Mouse (Mus musculus) heart, embryonic 13.5 days (tissue): ENCODE measurements around the gene Ccdc187. TPM values are rescaled to one million over a fixed set of nuclear protein-coding genes. Genes with fewer than 3 reads are reported as not detected.

Experiments used
- ATAC-seq: fragments of 200-750 bp; cut with Nextera tagmentation; 2 replicates; pipeline ENCODE4 v1.8.0; 2017; ENCODE audit warnings: moderate TSS enrichment; ENCODE audit not compliant: insufficient number of reproducible peaks, low FRiP score, low TSS enrichment; ENCODE audit errors: extremely low read depth
- H3K27ac ChIP-seq: fragments of 300-500 bp; sonication (generic); replicated peaks from 2 replicates; pipeline ENCODE4 v1.5.1; 2015; ENCODE audit warnings: moderate library complexity, mild to moderate bottlenecking, inconsistent platforms
- H3K27me3 ChIP-seq: fragments of 300-500 bp; sonication (generic); replicated peaks from 2 replicates; pipeline ENCODE4 v1.6.1; 2015; ENCODE audit warnings: mild to moderate bottlenecking, inconsistent platforms
- H3K36me3 ChIP-seq: fragments of 300-500 bp; sonication (generic); 2 replicates; pipeline ENCODE4 v1.6.1; 2015; ENCODE audit warnings: mild to moderate bottlenecking, inconsistent platforms
- H3K4me1 ChIP-seq: fragments of 300-500 bp; sonication (generic); 2 replicates; pipeline ENCODE4 v1.6.1; 2015; ENCODE audit warnings: inconsistent platforms
- H3K4me2 ChIP-seq: fragments of 300-500 bp; sonication (generic); 2 replicates; pipeline ENCODE4 v1.6.1; 2015; ENCODE audit warnings: inconsistent platforms, mild to moderate bottlenecking, moderate library complexity
- H3K4me3 ChIP-seq: fragments of 300-500 bp; sonication (generic); 2 replicates; pipeline ENCODE4 v1.5.1; 2015; ENCODE audit warnings: moderate library complexity, mild to moderate bottlenecking, inconsistent platforms
- H3K9ac ChIP-seq: fragments of 300-500 bp; sonication (generic); 2 replicates; pipeline ENCODE4 v1.6.1; 2015; ENCODE audit warnings: inconsistent platforms, mild to moderate bottlenecking, moderate library complexity
- H3K9me3 ChIP-seq: fragments of 300-500 bp; sonication (generic); 2 replicates; pipeline ENCODE4 v1.6.1; 2016; ENCODE audit warnings: inconsistent platforms
- WGBS: fragments of 180-500 bp; shearing (Covaris S2); methylation state at CpG from one replicate; pipeline ENCODE4 v1.1.7; 2015; ENCODE audit warnings: mixed read lengths; 5-methylcytosine and 5-hydroxymethylcytosine counted together
- polyA plus RNA-seq: library from polyadenylated mRNA; unstranded; fragments of >200 nt; fragmentation: Nextera tagmentation; extraction: Ambion mirVana; gene quantifications from 2 replicates; pipeline ENCODE4 v1.2.1, GENCODE M21; 2015

The Ccdc187 gene
- polyA plus RNA-seq, 1 experiment from 2014 or later, result 0.24 TPM

GRCm38 (mm10) chr2:26325386-26326181 lies 31.2 kb upstream of the Ccdc187 start:
- no peak overlapping the region for H3K4me3 ChIP-seq
- peak; percentile 51; the same call in 1 of the 2 replicates for ATAC-seq
- H3K4me1 ChIP-seq, result peaks cover 61% of the 10 kb centered on the region
- H3K9ac ChIP-seq, result peak overlapping the region; percentile 33; the same call in 1 of the 2 replicates
- no peak overlapping the region for H3K4me2 ChIP-seq
- no peaks in the 10 kb centered on the region for H3K27me3 ChIP-seq
- WGBS, result 55% methylated on average over 15 of the region's 15 CpGs
- peaks cover 73% of the 10 kb centered on the region for H3K36me3 ChIP-seq
- no peaks in the 10 kb centered on the region for H3K9me3 ChIP-seq
- H3K27ac ChIP-seq, result peak overlapping the region; percentile 56

GRCm38 (mm10) chr2:26324917-26325316 lies 30.6 kb upstream of the Ccdc187 start:
- Histone ChIP-seq H3K27ac (peak overlapping the region; percentile 56), H3K9me3 (no peaks in the 10 kb centered on the region), H3K4me1 (peaks cover 61% of the 10 kb centered on the region), H3K36me3 (peaks cover 70% of the 10 kb centered on the region), H3K27me3 (no peaks in the 10 kb centered on the region), H3K4me2 (no peak overlapping the region), H3K4me3 (no peak overlapping the region), H3K9ac (peak overlapping the region; percentile 33; the same call in 1 of the 2 replicates)
- ATAC-seq, result no peak
- 44% methylated on average over 2 of the region's 2 CpGs for WGBS

GRCm38 (mm10) chr2:26323589-26324325 lies 29.4 kb upstream of the Ccdc187 start:
- H3K27me3 ChIP-seq, result no peaks in the 10 kb centered on the region
- H3K4me2 ChIP-seq, result no peak overlapping the region
- peak overlapping the region; percentile 24; the same call in 1 of the 2 replicates for H3K9ac ChIP-seq
- H3K4me1 ChIP-seq, result peaks cover 57% of the 10 kb centered on the region
- no peaks in the 10 kb centered on the region for H3K9me3 ChIP-seq
- peaks cover 64% of the 10 kb centered on the region for H3K36me3 ChIP-seq
- no peak for ATAC-seq
- 73% methylated on average over 13 of the region's 13 CpGs for WGBS
- H3K4me3 ChIP-seq, result no peak overlapping the region
- peak overlapping the region; percentile 42 for H3K27ac ChIP-seq

- H3K36me3 ChIP-seq, result peaks cover 37% of the 10 kb centered on the region
- no peak overlapping the region for H3K27ac ChIP-seq
Observed at GRCm38 (mm10) chr2:26320245-26321185, 26.2 kb upstream of the Ccdc187 start.

DNA sequence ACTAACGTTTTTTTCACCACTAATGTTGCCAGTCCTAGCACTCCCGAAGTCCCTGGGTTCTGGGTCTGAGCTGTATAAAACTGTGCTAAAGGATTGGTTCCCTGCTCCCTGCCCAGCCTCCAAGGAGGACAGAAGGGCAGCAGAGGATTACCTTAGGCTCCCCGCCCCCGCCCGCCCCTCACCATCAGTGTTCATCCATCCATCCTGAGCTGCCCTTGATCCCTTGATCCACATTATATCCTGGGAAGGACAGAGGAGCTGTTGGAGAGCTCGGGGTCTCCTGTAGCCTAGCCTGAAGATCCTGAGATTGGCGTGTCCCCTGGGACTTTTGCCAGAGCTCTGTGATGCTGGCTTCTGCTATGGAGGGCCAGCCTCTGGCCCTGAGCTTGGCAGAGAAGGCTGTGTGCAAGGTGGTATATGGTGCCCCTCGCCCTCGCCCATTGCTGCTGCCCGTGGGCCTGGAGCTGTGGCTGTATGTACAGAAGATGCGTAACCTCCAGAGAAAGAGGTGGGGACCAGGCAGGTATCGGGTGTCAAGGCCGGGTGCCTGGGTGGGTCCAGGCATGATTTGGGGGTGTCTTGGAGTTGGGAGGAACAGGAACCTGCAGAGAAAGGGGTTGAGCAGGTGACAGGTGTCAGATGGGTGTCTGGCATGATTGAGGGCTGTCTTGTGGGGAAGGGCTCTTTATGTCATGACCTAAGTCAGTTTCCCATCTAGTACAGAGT lies 25.3 kb upstream of the Ccdc187 start:
- Histone ChIP-seq H3K9me3 (no peaks in the 10 kb centered on the region), H3K4me3 (no peak overlapping the region), H3K27me3 (no peaks in the 10 kb centered on the region), H3K4me1 (peaks cover 75% of the 10 kb centered on the region), H3K36me3 (peaks cover 28% of the 10 kb centered on the region), H3K4me2 (no peak overlapping the region), H3K9ac (no peak overlapping the region), H3K27ac (no peak overlapping the region)
- ATAC-seq, result no peak
- WGBS, result 87% methylated on average over 13 of the region's 13 CpGs

More at GRCm38 (mm10) chr2:26320245-26321185, 26.2 kb upstream of the Ccdc187 start:
- WGBS, result 70% methylated on average over 14 of the region's 14 CpGs
- Histone ChIP-seq H3K4me2 (no peak overlapping the region), H3K9me3 (no peaks in the 10 kb centered on the region), H3K4me1 (peaks cover 79% of the 10 kb centered on the region), H3K9ac (0 out of 2 replicates have a peak overlapping the region, but pooled peaks have one; percentile 28), H3K4me3 (no peak overlapping the region), H3K27me3 (no peaks in the 10 kb centered on the region)
- ATAC-seq, result no peak

DNA sequence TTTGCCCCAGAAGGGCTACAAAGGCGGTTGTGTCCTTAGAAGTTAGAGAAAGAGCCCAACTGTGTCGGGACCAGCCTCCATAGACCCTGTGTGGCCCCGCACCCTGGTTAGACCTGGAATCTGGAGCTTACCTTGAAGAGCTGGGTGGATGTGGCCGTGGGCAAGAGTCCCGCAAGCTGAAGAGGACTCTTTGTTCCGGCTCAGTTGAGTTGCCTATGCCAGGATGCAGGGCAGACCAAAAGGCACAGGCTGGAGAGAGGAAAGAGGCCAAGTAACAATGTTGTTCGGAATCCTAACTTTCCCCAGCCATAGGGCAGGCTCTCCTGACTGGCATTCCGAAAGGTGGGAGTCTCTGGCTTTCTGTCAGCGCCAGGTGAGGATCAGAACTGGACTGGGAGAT lies 24.8 kb upstream of the Ccdc187 start:
- H3K9me3 ChIP-seq, result no peaks in the 10 kb centered on the region
- no peak overlapping the region for H3K4me2 ChIP-seq
- 0 out of 2 replicates have a peak overlapping the region, but pooled peaks have one; percentile 33 for H3K9ac ChIP-seq
- peaks cover 75% of the 10 kb centered on the region for H3K4me1 ChIP-seq
- no peaks in the 10 kb centered on the region for H3K27me3 ChIP-seq
- H3K36me3 ChIP-seq, result peaks cover 23% of the 10 kb centered on the region
- ATAC-seq, result no peak
- H3K27ac ChIP-seq, result no peak overlapping the region
- H3K4me3 ChIP-seq, result no peak overlapping the region
- 81% methylated on average over 9 of the region's 9 CpGs for WGBS

- Histone ChIP-seq H3K27ac (peak overlapping the region; percentile 96; the same call in 1 of the 2 replicates), H3K9ac (peak overlapping the region; percentile 98), H3K27me3 (no peaks in the 10 kb centered on the region), H3K4me2 (no peak overlapping the region; the same call in 1 of the 2 replicates), H3K36me3 (peaks cover 13% of the 10 kb centered on the region), H3K4me1 (peaks cover 74% of the 10 kb centered on the region), H3K9me3 (no peaks in the 10 kb centered on the region), H3K4me3 (no peak overlapping the region)
- 74% methylated on average over 3 of the region's 3 CpGs for WGBS
- ATAC-seq, result no peak
Observed at GRCm38 (mm10) chr2:26317991-26318672, 23.8 kb upstream of the Ccdc187 start.

DNA sequence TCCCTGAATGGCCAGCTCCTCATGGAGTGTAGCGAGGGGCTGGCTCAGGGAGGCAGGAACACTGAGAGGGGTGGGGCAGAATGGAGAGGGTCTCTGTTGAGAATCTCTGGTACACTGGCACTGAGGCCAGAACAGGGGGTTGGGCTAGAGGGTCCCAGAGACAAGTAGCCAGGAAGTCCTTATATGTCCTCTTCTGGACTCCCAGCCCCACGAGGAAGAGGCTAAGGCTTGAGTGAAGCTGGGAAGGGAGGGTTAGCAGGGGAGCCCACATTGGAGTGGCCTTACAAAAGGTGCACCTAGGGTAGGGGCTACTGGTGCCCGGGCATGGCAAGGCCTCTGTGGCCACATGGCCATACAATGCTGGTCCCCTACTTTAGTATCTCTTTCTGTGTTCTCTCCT lies 23.0 kb upstream of the Ccdc187 start:
- Histone ChIP-seq H3K36me3 (peaks cover 5% of the 10 kb centered on the region), H3K9ac (peak overlapping the region; percentile 98), H3K27me3 (no peaks in the 10 kb centered on the region), H3K4me1 (peaks cover 79% of the 10 kb centered on the region), H3K4me3 (peak overlapping the region; percentile 93), H3K9me3 (no peaks in the 10 kb centered on the region), H3K4me2 (peak overlapping the region; percentile 89), H3K27ac (peak overlapping the region; percentile 96)
- 46% methylated on average over 3 of the region's 3 CpGs for WGBS
- no peak for ATAC-seq

DNA sequence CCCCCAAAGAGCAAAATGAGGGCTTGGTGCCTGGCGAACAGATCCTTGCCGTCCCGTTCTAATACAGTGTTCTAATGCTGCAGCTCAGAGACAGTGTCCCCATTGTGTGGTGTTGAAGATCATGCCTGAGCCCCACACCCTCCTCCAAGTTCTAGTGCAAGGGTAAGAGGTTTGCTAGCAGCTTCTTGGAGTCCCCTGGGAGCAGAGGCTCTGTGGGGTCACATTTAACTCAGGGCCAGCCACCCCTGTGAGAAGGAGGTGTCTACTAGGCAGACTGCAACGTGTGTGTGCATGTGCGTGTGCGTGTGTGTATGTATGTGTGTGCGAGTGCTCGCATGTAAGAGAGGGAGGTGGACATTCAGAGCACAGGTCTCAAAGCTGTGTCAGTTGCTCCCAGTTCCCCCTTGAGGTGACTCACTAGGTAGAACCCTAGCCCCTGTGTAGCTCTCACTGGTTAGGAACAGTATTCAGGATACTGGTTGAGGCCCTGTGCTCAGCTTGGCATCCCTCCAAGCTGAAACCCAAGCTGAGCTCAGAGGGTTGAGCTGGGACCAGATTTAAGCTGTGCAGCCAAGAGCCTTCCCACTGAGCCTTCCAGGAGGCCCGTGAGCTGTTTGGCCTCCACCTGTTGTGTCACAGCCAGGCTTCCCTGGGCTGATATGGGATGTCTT lies 22.4 kb upstream of the Ccdc187 start:
- peak overlapping the region; percentile 89 for H3K4me2 ChIP-seq
- H3K36me3 ChIP-seq, result no peaks in the 10 kb centered on the region
- no peaks in the 10 kb centered on the region for H3K27me3 ChIP-seq
- peaks cover 75% of the 10 kb centered on the region for H3K4me1 ChIP-seq
- peak overlapping the region; percentile 93 for H3K4me3 ChIP-seq
- ATAC-seq, result no peak
- WGBS, result 61% methylated on average over 9 of the region's 9 CpGs
- H3K27ac ChIP-seq, result peak overlapping the region; percentile 96
- H3K9ac ChIP-seq, result peak overlapping the region; percentile 98
- no peaks in the 10 kb centered on the region for H3K9me3 ChIP-seq
